Mouse (Mus musculus): Measurements from ENCODE around the gene Dap3.

- TF ChIP-seq CTCF (IDR thresholded peaks at IDR 0.05) (no peak), POLR2A (IDR thresholded peaks at IDR 0.05; ENCODE audit: insufficient read depth, low read depth, low read length) (no peak)
Observed at GRCm38 (mm10) chr3:88904803-88905202, 46.2 kb downstream of the Dap3 start.

Data from heart, adult 2 months (tissue).